Mouse (Mus musculus): Measurements from ENCODE around the gene Relch. TPM values are rescaled to one million over a fixed set of nuclear protein-coding genes. Genes with fewer than 3 reads are reported as not detected.
"Not testable (repeated sequence)": the region's sequence is repeated elsewhere in the genome, so short reads cannot be mapped to it uniquely, and the experiment has no call there.

The Relch gene
- polyA plus RNA-seq, 1 experiment from 2014 or later = 25.8 TPM

DNA sequence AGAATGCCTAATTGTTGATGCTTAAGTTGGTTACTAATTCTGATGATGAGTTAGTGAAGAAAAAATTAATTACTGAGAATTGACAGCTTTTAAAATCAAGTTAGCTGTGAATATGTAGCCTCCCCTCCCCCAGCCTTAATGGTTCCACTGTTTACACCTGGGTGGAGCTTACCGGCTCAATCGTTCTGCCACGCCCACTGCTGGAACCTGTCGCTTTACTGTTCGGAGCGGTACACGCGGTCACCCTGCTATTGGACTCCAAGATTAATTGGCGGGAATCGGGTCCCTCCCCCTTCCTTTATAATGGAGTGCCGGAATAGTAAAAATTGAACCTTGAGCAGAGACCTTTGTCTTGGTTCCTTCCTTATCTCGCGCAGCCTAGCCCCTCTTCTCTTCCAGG is 65.6 kb downstream of the Relch start:
- H3K4me2 ChIP-seq (replicated peaks; ENCODE audit: low read depth, low read length); H3K27ac ChIP-seq (ENCODE audit: low read depth, low read length); H3K27me3 ChIP-seq (ENCODE audit: control insufficient read depth, insufficient read depth, low read length); H3K9ac ChIP-seq (ENCODE audit: low read depth, low read length); H3K9me3 ChIP-seq (ENCODE audit: control insufficient read depth, low read length); H3K4me1 ChIP-seq (ENCODE audit: control insufficient read depth, insufficient read depth, low read length); ATAC-seq (ENCODE audit: low FRiP score, low TSS enrichment); H3K4me3 ChIP-seq (ENCODE audit: low read length): not testable (repeated sequence)
- 94% methylated on average over 11 of the region's 13 CpGs for WGBS
- peaks cover 14% of the 10 kb centered on the region; the same call in 1 of the 2 replicates for H3K36me3 ChIP-seq (ENCODE audit: control insufficient read depth, insufficient read depth, low read length)

DNA sequence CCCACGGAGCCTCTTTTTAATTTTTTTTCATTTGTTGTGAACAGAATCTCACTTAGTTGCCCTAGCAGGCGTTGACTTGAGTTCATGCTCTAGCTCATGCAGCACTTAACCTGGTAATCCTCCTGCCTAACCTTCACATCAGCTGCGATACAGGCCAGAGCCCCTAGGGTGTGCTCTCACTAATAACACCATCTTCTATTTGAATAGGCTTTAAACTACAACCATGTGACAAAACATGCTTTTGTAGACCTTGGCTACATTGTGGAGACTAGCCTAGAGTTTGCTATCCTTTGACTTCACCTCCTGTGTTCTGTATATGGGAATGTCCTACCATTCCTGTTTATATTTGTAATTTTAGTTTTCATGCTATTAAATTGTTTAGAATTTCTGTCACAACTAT is 71.7 kb downstream of the Relch start:
- 79% methylated on average over 3 of the region's 3 CpGs for WGBS
- ATAC-seq (ENCODE audit: low FRiP score, low TSS enrichment) = no peak

DNA sequence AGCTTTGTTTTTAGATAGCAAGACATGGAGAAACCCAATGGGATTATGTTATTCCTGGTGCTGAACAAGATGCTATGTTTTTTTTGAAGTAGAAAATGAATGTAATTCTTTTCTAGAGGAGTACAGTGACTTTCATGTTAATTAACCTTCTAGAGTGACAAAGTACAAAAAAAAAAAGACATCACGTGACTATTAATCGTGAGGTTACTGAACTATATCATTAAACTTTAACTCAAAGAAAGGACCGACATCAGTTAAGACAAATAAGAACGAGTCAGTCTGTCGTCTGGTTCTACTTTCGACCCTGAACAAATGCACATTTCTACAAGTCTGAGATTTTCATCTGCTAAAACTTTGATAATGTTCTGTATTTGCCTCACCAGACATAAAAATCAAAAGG is 74.7 kb downstream of the Relch start:
- no peaks in the 10 kb centered on the region for H3K27me3 ChIP-seq (ENCODE audit: control insufficient read depth, insufficient read depth, low read length)
- H3K27ac ChIP-seq (ENCODE audit: low read depth, low read length) = no peak overlapping the region
- no peak overlapping the region for H3K4me3 ChIP-seq (ENCODE audit: low read length)
- H3K9ac ChIP-seq (ENCODE audit: low read depth, low read length) = no peak overlapping the region
- no peak overlapping the region for H3K4me2 ChIP-seq (replicated peaks; ENCODE audit: low read depth, low read length)
- peaks cover 17% of the 10 kb centered on the region; the same call in 1 of the 2 replicates for H3K36me3 ChIP-seq (ENCODE audit: control insufficient read depth, insufficient read depth, low read length)
- ATAC-seq (ENCODE audit: low FRiP score, low TSS enrichment) = no peak
- 76% methylated on average over 6 of the region's 6 CpGs for WGBS
- H3K4me1 ChIP-seq (ENCODE audit: control insufficient read depth, insufficient read depth, low read length) = no peaks in the 10 kb centered on the region
- H3K9me3 ChIP-seq (ENCODE audit: control insufficient read depth, low read length) = no peaks in the 10 kb centered on the region

More for the DNA sequence above, 71.7 kb downstream of the Relch start:
- Histone ChIP-seq H3K4me2 (replicated peaks; ENCODE audit: low read depth, low read length) (no peak overlapping the region), H3K9ac (ENCODE audit: low read depth, low read length) (no peak overlapping the region), H3K4me1 (ENCODE audit: control insufficient read depth, insufficient read depth, low read length) (no peaks in the 10 kb centered on the region), H3K27me3 (ENCODE audit: control insufficient read depth, insufficient read depth, low read length) (no peaks in the 10 kb centered on the region), H3K36me3 (ENCODE audit: control insufficient read depth, insufficient read depth, low read length) (peaks cover 7% of the 10 kb centered on the region; the same call in 1 of the 2 replicates), H3K27ac (ENCODE audit: low read depth, low read length) (no peak overlapping the region), H3K4me3 (ENCODE audit: low read length) (no peak overlapping the region), H3K9me3 (ENCODE audit: control insufficient read depth, low read length) (no peaks in the 10 kb centered on the region)

DNA sequence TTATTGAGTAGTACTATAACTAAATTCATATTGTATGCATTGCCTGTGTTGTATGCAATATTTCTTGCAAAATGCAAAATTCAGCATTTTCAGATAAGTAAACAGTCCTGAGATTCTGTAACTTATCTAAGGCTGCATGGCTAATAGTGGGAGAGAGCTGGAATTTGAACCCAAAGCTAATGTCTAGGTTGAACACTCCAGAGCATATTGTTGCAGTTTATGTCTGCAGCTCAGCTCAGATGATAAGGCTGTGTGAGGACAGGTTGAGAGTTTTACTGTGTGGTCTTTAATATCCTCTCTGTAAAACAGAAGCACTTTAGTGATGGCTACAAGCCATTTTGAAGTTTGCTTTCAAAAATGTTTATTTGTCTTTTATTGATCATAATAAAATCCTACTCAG is 75.8 kb downstream of the Relch start:
- ATAC-seq (ENCODE audit: low FRiP score, low TSS enrichment) = no peak
- no peak overlapping the region for H3K4me3 ChIP-seq (ENCODE audit: low read length)

DNA sequence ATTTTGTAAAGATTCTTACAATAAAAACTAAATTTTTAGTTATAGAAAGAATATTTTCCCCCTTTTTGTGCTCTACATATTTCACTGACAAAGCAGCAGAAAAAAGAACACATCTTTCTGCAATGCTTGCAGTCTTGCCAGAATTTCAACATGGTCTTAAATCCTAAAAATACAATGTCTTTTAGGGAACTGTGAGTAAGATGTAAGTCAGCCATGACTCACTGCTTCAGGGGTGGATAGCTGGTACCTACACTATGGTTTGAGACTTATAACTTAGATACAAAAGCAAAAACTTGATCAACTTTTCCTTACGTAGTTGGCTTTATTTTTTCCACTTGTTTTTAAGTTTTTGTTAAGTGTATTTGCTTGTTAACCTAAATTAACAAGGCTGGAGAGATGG is 78.8 kb downstream of the Relch start:
- no peak overlapping the region for H3K4me3 ChIP-seq (ENCODE audit: low read length)
- H3K4me2 ChIP-seq (replicated peaks; ENCODE audit: low read depth, low read length) = no peak overlapping the region
- no peak overlapping the region for H3K9ac ChIP-seq (ENCODE audit: low read depth, low read length)
- no peak overlapping the region for H3K27ac ChIP-seq (ENCODE audit: low read depth, low read length)
- WGBS = 93% methylated on average over 1 of the region's 1 CpGs
- H3K9me3 ChIP-seq (ENCODE audit: control insufficient read depth, low read length) = no peaks in the 10 kb centered on the region
- H3K27me3 ChIP-seq (ENCODE audit: control insufficient read depth, insufficient read depth, low read length) = no peaks in the 10 kb centered on the region
- H3K36me3 ChIP-seq (ENCODE audit: control insufficient read depth, insufficient read depth, low read length) = peaks cover 28% of the 10 kb centered on the region
- no peak for ATAC-seq (ENCODE audit: low FRiP score, low TSS enrichment)
- H3K4me1 ChIP-seq (ENCODE audit: control insufficient read depth, insufficient read depth, low read length) = no peaks in the 10 kb centered on the region

More for the DNA sequence above, 75.8 kb downstream of the Relch start:
- Histone ChIP-seq H3K4me1 (ENCODE audit: control insufficient read depth, insufficient read depth, low read length) (no peaks in the 10 kb centered on the region), H3K27ac (ENCODE audit: low read depth, low read length) (no peak overlapping the region), H3K27me3 (ENCODE audit: control insufficient read depth, insufficient read depth, low read length) (no peaks in the 10 kb centered on the region), H3K36me3 (ENCODE audit: control insufficient read depth, insufficient read depth, low read length) (peaks cover 25% of the 10 kb centered on the region), H3K4me2 (replicated peaks; ENCODE audit: low read depth, low read length) (no peak overlapping the region), H3K9ac (ENCODE audit: low read depth, low read length) (no peak overlapping the region), H3K9me3 (ENCODE audit: control insufficient read depth, low read length) (no peaks in the 10 kb centered on the region)

DNA sequence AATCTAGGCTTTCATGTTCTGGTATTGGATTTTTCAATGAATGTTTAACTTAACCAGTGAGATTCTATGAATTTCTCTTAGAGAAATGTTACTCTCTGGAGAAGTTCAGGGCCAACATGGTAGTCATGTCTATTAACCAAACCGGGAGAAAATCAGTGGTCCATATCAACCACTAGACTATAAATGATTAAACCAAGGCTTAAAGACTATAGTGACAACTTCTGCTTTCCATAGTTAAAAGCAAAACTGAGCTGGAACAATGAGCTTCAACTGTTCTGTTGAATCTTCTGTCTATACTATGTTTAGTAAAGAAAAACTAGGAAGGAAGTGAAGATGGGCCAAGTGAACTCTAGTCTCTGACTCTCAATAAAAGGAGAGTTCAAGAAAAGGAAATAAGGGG is 82.8 kb downstream of the Relch start:
- ATAC-seq (ENCODE audit: low FRiP score, low TSS enrichment) = no peak; the same call in 1 of the 2 replicates
- Histone ChIP-seq H3K9ac (ENCODE audit: low read depth, low read length) (no peak overlapping the region), H3K4me1 (ENCODE audit: control insufficient read depth, insufficient read depth, low read length) (no peaks in the 10 kb centered on the region), H3K27me3 (ENCODE audit: control insufficient read depth, insufficient read depth, low read length) (no peaks in the 10 kb centered on the region), H3K9me3 (ENCODE audit: control insufficient read depth, low read length) (no peaks in the 10 kb centered on the region), H3K4me3 (ENCODE audit: low read length) (no peak overlapping the region), H3K4me2 (replicated peaks; ENCODE audit: low read depth, low read length) (no peak overlapping the region), H3K27ac (ENCODE audit: low read depth, low read length) (no peak overlapping the region), H3K36me3 (ENCODE audit: control insufficient read depth, insufficient read depth, low read length) (peaks cover 38% of the 10 kb centered on the region)
- WGBS = 64% methylated on average over 1 of the region's 1 CpGs

DNA sequence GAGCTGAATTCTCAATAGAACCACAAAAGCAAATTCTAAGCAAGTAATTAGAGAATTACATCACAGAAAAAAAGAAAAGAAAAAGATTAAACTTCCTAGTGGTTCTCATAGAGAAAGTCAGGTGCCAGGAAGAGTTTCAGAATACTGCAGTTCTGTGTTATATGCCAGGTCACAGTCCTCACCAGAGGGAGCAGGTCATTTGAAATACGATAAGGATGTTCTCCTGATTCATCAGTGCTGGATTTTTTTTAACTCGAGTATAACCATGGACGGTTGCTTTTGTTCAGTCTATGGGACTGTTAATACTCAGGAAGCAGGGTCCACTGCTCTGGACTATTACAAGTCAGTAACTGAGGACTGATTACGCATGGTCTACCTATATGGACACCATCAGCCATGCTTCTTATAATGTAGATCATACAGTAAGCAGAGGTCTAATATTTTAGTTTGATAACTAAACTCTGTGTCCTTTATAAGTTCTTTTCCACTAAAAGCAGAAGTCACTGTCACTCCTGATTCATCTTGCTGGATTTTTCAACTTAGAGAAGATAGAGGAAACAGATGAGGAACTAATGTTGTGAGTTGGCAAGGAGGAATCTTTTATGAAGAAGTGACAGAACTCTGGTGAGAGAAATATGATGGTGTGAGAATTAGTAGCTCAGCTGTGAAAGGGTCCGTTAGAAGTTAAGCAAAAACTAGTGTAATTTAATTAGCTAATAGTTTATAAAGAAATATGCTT is 83.4 kb downstream of the Relch start:
- Histone ChIP-seq H3K9ac (ENCODE audit: low read depth, low read length) (no peak overlapping the region), H3K4me1 (ENCODE audit: control insufficient read depth, insufficient read depth, low read length) (no peaks in the 10 kb centered on the region), H3K9me3 (ENCODE audit: control insufficient read depth, low read length) (no peaks in the 10 kb centered on the region), H3K27me3 (ENCODE audit: control insufficient read depth, insufficient read depth, low read length) (no peaks in the 10 kb centered on the region), H3K4me2 (replicated peaks; ENCODE audit: low read depth, low read length) (no peak overlapping the region), H3K36me3 (ENCODE audit: control insufficient read depth, insufficient read depth, low read length) (peaks cover 32% of the 10 kb centered on the region), H3K27ac (ENCODE audit: low read depth, low read length) (no peak overlapping the region), H3K4me3 (ENCODE audit: low read length) (no peak overlapping the region)
- WGBS = 67% methylated on average over 5 of the region's 5 CpGs
- no peak for ATAC-seq (ENCODE audit: low FRiP score, low TSS enrichment)

DNA sequence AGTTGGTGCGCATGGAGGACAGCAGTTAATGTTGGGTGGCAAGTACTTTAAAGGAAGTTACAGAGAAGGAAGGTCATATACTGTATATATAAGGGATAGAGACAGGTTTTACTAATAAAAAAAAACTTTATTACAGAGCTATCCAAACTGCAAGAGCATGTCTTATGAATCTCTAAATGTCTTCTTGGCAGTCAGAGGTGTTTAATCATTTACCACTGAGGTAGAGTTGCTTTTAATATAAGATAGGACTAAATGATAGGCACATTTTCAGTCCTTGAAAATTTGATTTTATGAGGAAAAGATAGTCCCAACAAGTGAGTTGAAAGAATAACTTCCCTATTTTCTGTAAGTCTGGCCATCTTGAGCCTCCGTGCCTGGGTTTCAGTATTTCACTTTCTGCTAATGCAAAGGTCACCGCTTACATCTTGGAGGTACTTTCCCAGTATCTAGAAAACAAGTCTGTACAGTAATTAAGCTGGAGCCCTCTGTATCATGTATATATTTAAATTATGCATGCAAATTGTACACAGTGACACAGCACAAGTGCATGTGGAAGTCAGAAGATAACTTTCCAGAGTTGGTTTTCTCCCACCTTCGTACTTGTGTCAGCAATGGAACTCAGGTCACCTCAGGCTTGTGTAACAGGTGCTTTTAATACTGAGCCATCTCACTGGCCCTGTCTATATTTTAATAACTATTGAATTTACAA is 84.6 kb downstream of the Relch start:
- H3K9me3 ChIP-seq (ENCODE audit: control insufficient read depth, low read length) = no peaks in the 10 kb centered on the region
- no peak overlapping the region for H3K4me2 ChIP-seq (replicated peaks; ENCODE audit: low read depth, low read length)
- H3K4me1 ChIP-seq (ENCODE audit: control insufficient read depth, insufficient read depth, low read length) = no peaks in the 10 kb centered on the region
- H3K4me3 ChIP-seq (ENCODE audit: low read length) = no peak overlapping the region
- no peak for ATAC-seq (ENCODE audit: low FRiP score, low TSS enrichment)
- H3K27me3 ChIP-seq (ENCODE audit: control insufficient read depth, insufficient read depth, low read length) = no peaks in the 10 kb centered on the region
- 93% methylated on average over 4 of the region's 4 CpGs for WGBS
- H3K36me3 ChIP-seq (ENCODE audit: control insufficient read depth, insufficient read depth, low read length) = peaks cover 34% of the 10 kb centered on the region
- no peak overlapping the region for H3K9ac ChIP-seq (ENCODE audit: low read depth, low read length)
- no peak overlapping the region for H3K27ac ChIP-seq (ENCODE audit: low read depth, low read length)

DNA sequence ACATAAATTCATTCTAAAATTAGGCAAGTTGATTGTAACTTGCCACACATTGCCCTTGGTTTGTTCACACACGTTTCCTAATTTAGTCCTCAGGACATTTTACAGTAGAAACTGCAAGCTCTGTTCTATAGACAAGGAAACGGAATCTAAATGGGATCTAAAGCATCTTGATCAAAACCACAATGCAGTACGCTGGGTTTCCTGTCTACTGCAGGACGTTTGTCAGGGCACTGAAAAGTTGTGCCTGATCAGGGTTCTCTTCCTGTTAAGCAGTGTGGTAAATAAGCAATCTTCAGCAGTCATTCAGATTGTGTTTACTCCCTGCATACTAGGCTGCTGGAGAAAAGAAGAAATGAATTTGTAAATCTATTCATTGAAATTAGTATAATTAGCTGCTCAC is 88.5 kb downstream of the Relch start:
- WGBS = 75% methylated on average over 4 of the region's 4 CpGs
- no peak for ATAC-seq (ENCODE audit: low FRiP score, low TSS enrichment)

More for the DNA sequence above, 88.5 kb downstream of the Relch start:
- Histone ChIP-seq H3K27me3 (ENCODE audit: control insufficient read depth, insufficient read depth, low read length) (no peaks in the 10 kb centered on the region), H3K4me3 (ENCODE audit: low read length) (no peak overlapping the region), H3K4me1 (ENCODE audit: control insufficient read depth, insufficient read depth, low read length) (no peaks in the 10 kb centered on the region), H3K9me3 (ENCODE audit: control insufficient read depth, low read length) (no peaks in the 10 kb centered on the region), H3K36me3 (ENCODE audit: control insufficient read depth, insufficient read depth, low read length) (peaks cover 20% of the 10 kb centered on the region; the same call in 1 of the 2 replicates), H3K4me2 (replicated peaks; ENCODE audit: low read depth, low read length) (no peak overlapping the region), H3K27ac (ENCODE audit: low read depth, low read length) (no peak overlapping the region), H3K9ac (ENCODE audit: low read depth, low read length) (no peak overlapping the region)

All from kidney, embryonic 14.5 days (tissue).